Mouse (Mus musculus): ENCODE results near the gene Luzp4. TPM values are rescaled to one million over a fixed set of nuclear protein-coding genes. Genes with fewer than 3 reads are reported as not detected.
"Not testable (repeated sequence)": the region's sequence is repeated elsewhere in the genome, so short reads cannot be mapped to it uniquely, and the experiment has no call there.

The Luzp4 gene
- not detected for total RNA-seq (2021)
- long read RNA-seq, experiment 1 = 0 reads
- long read RNA-seq, experiment 2 = 0 reads

DNA sequence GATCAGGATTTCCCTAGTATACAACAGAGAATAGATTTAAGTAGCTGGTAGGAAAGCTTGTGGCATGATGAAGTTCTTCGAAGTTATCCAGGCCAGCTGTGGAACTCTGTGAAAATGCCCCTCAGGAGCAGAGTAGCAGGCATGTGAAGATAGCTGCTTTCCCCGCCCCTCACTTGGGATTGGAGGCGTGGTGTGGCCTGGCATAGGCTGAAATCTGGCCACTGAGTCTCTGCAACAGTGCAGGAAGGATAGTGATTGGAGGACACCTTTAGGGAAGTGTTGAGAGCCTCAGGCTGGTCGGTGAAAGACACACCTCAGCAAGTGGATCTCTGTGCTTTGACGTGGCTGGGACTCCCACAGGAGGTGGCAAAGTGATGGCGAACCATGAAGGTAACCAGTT lies at the start of gene Luzp4:
Gene Luzp4 (plus strand): TSS at position 301 of the 400 bp plus-strand sequence.
- not testable (repeated sequence) for DNase-seq

DNA sequence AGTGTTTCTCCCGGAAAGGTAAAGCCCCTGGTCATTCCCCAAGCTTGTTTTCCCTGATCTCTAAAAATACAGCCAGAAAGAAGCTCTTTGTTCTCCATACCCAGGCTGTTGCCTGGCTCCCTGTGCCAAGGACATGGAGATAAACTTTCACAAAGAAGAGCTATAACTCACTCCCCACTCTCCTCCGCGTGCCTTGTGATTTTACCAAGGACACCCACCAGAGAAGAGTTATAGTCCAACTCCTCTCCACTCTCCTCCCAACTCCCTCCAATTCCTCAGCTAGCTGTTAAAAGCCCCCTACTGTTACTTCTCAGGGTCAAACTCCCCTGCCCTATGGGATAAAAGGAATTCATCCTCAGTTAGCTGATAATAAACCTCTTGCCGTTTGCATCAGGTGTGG lies 15.6 kb upstream of the Luzp4 start:
- not testable (repeated sequence) for DNase-seq

Other genes with a start within 250 kb of the Luzp4 start
- not detected for gene Gm8334, start 242.5 kb upstream of the Luzp4 start, total RNA-seq (2021)
- gene Gm15127, start 194.0 kb upstream of the Luzp4 start, total RNA-seq (2021) = not detected
- gene Ott, start 216.6 kb downstream of the Luzp4 start, total RNA-seq (2021) = not detected